Mouse (Mus musculus) cerebellum, adult 2 months (tissue): Measurements from ENCODE around the gene Lrrc7. TPM values are rescaled to one million over a fixed set of nuclear protein-coding genes. Genes with fewer than 3 reads are reported as not detected.
A peak's percentile ranks its signal among the peaks of the same experiment; 100 is the strongest.

Source experiments
- DNase-seq, 2 experiments: peaks; one replicate each; pipeline ENCODE4 v3.0.0; 2021
- H3K27ac ChIP-seq: fragments of 200-500 bp; 2 replicates; pipeline ENCODE4 v1.5.1; 2012; ENCODE audit warnings: low read length, control low read depth, inconsistent platforms; ENCODE audit not compliant: insufficient read depth
- H3K27me3 ChIP-seq: fragments of 200-500 bp; 2 replicates; pipeline ENCODE4 v1.6.1; 2012; ENCODE audit warnings: inconsistent platforms, mild to moderate bottlenecking, low read length, moderate library complexity; ENCODE audit not compliant: control insufficient read depth, insufficient read depth
- H3K4me1 ChIP-seq: fragments of 200-500 bp; 2 replicates; pipeline ENCODE4 v1.6.1; 2011; ENCODE audit warnings: low read length; ENCODE audit not compliant: control insufficient read depth, insufficient read depth
- H3K4me3 ChIP-seq: fragments of 200-500 bp; replicated peaks from 2 replicates; pipeline ENCODE3; 2011; ENCODE audit warnings: mild to moderate bottlenecking, low read depth, low read length, control low read depth; ENCODE audit not compliant: insufficient read depth
- CTCF ChIP-seq: fragments of 200-500 bp; IDR thresholded peaks from 2 replicates; pipeline ENCODE4 v1.5.1; 2011; ENCODE audit warnings: low read depth, mild to moderate bottlenecking, control low read depth, low read length, moderate library complexity, borderline replicate concordance; ENCODE audit not compliant: insufficient read depth
- POLR2A ChIP-seq: fragments of 200-500 bp; IDR thresholded peaks from 2 replicates; pipeline ENCODE4 v1.6.1; 2011; ENCODE audit warnings: low read length, control low read depth, borderline replicate concordance; ENCODE audit not compliant: insufficient read depth
- WGBS: fragments of 180-500 bp; shearing (Covaris S2); methylation state at CpG from one replicate; pipeline ENCODE4 v1.1.7; 2018; 5-methylcytosine and 5-hydroxymethylcytosine counted together
- polyA plus RNA-seq: library from polyadenylated mRNA; depleted of rRNA; stranded (reverse); fragments of >200 nt; gene quantifications from 2 replicates; pipeline ENCODE4 v1.2.3, GENCODE M21; 2012

Lrrc7 gene
- polyA plus RNA-seq, 1 experiment, result 2.0 TPM

GRCm38 (mm10) chr3:158077828-158078227, 484.2 kb downstream of the Lrrc7 start:
- Histone ChIP-seq H3K4me1 (no peaks in the 10 kb centered on the region), H3K4me3 (no peak overlapping the region), H3K27ac (no peak overlapping the region), H3K27me3 (no peaks in the 10 kb centered on the region)
- WGBS, result 62% methylated on average over 5 of the region's 5 CpGs
- DNase-seq, result no peak
- TF ChIP-seq CTCF, result no peak
- no peak for TF ChIP-seq POLR2A

DNA sequence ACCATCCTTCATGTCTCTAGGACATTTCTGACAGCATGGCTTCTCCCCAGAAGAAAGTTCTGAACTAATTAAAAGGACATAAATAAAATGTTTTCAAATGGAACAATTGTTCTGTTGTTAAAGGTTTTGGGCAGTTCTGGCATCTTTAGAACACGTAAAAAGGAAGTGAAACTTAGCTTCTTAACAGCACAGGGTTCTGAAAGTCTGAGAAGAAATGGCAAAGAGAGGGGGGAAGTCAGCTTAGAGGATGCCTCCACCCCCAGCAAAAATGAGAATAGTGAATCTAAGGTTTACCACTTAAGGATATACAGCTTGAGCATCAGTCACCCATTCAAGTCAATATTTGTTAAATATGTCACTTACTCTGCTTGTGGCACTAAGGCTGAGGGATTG, 484.6 kb downstream of the Lrrc7 start:
- Histone ChIP-seq H3K27me3 (no peaks in the 10 kb centered on the region), H3K4me1 (no peaks in the 10 kb centered on the region), H3K27ac (no peak overlapping the region), H3K4me3 (no peak overlapping the region)
- no peak for DNase-seq
- TF ChIP-seq POLR2A (no peak), CTCF (no peak)
- 48% methylated on average over 1 of the region's 1 CpGs for WGBS

- DNase-seq, result peak in 1 of 2 experiments; percentile 12
- Histone ChIP-seq H3K4me3 (no peak overlapping the region), H3K27ac (no peak overlapping the region), H3K4me1 (no peaks in the 10 kb centered on the region), H3K27me3 (no peaks in the 10 kb centered on the region)
- 43% methylated on average over 4 of the region's 4 CpGs for WGBS
- TF ChIP-seq CTCF, result peak; percentile 25; the same call in 1 of the 2 replicates
- TF ChIP-seq POLR2A, result no peak
Measured at GRCm38 (mm10) chr3:158076685-158077379, 485.2 kb downstream of the Lrrc7 start.

DNA sequence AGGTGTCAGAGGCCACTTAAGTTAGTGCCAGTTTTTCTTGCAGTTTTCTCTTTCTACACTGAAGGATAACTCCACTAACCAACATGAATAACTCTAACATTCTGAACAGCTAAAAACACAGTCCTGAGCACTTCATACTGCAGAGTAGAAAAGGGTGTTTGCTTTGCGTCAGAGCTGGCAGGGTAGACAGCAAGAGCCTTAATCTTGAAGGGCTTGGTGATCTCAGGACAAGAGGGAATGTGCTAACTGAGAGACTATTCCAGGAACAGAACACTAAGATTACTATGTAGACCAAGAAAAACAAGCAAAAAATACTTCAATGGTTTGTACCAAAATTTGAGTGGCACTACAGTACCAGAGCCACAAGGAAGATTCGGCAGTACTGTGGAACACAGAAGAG, 487.0 kb downstream of the Lrrc7 start:
- Histone ChIP-seq H3K27me3 (no peaks in the 10 kb centered on the region), H3K4me3 (no peak overlapping the region), H3K4me1 (no peaks in the 10 kb centered on the region), H3K27ac (no peak overlapping the region)
- TF ChIP-seq CTCF (no peak), POLR2A (no peak)
- no peak for DNase-seq
- WGBS, result 90% methylated on average over 2 of the region's 2 CpGs

- Histone ChIP-seq H3K27me3 (no peaks in the 10 kb centered on the region), H3K27ac (no peak overlapping the region), H3K4me3 (no peak overlapping the region), H3K4me1 (no peaks in the 10 kb centered on the region)
- TF ChIP-seq POLR2A (no peak), CTCF (no peak)
- WGBS, result 88% methylated on average over 9 of the region's 9 CpGs
- DNase-seq, result no peak
Measured at GRCm38 (mm10) chr3:158068613-158069263, 493.3 kb downstream of the Lrrc7 start.

GRCm38 (mm10) chr3:158067916-158068315, 494.1 kb downstream of the Lrrc7 start:
- Histone ChIP-seq H3K27me3 (no peaks in the 10 kb centered on the region), H3K4me3 (no peak overlapping the region), H3K4me1 (no peaks in the 10 kb centered on the region), H3K27ac (no peak overlapping the region)
- WGBS, result 91% methylated on average over 7 of the region's 7 CpGs
- TF ChIP-seq CTCF, result no peak
- no peak for TF ChIP-seq POLR2A
- DNase-seq, result no peak

DNA sequence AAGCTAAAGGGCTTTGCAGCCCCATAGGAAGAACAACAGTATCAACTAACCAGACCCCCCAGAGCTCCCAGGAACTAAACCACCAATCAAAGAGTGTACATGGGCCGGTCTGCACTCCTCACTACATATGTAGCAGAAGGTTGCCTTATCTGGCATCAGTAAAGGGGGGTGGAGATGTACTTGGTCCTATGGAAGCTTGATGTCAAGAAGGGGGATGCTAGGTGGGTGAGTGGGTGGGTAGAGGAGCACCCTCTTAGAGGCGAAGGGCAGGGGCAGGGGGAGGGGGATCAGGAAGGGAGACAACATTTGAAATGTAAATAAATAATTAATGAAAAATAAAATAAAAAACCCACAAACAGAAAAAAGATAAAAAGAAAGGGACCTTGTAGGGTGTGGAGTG, 496.8 kb downstream of the Lrrc7 start:
- Histone ChIP-seq H3K4me3 (no peak overlapping the region), H3K27me3 (no peaks in the 10 kb centered on the region), H3K4me1 (no peaks in the 10 kb centered on the region), H3K27ac (no peak overlapping the region)
- 96% methylated on average over 2 of the region's 2 CpGs for WGBS
- no peak for DNase-seq
- TF ChIP-seq POLR2A (no peak), CTCF (no peak)

DNA sequence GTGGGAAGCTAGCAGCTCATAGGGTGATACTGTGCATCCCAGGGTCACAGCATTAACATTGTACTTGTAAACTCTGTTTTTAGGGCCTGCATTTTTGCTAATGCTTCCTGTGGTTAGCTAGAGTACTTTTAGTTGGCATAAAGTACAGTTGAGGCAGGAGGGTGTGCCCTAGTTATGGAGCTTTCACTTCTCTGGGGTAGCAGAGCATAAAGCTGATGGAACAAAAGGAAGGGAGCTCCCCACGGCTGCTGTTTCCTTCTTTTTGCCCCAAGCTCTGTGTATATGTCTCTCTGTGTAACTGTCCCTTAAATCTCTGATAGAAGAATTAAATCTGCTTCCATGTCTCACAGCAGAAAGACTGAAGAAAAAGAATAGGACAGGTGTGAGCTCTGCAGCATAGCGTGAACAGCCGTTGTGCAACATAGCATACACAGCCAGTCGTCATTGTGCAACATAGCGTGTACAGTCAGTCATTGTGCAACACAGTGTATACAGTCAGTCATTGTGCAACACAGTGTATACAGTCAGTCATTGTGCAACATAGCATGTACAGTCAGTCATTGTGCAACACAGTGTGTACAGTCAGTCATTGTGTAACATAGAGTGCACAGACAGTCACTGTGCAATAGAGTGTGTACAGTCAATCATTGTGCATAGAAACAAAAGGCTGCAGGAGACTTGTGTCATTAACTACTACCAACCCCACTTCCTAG, 500.1 kb downstream of the Lrrc7 start:
- H3K27ac ChIP-seq, result no peak overlapping the region
- 84% methylated on average over 5 of the region's 5 CpGs for WGBS
- no peaks in the 10 kb centered on the region for H3K27me3 ChIP-seq
- DNase-seq, result no peak
- no peak for TF ChIP-seq POLR2A
- no peak overlapping the region for H3K4me3 ChIP-seq
- no peaks in the 10 kb centered on the region for H3K4me1 ChIP-seq
